Mouse (Mus musculus): ENCODE measurements around the gene Thada.
"Not testable (repeated sequence)": the region's sequence is repeated elsewhere in the genome, so short reads cannot be mapped to it uniquely, and the experiment has no call there.

Gene Thada

DNA sequence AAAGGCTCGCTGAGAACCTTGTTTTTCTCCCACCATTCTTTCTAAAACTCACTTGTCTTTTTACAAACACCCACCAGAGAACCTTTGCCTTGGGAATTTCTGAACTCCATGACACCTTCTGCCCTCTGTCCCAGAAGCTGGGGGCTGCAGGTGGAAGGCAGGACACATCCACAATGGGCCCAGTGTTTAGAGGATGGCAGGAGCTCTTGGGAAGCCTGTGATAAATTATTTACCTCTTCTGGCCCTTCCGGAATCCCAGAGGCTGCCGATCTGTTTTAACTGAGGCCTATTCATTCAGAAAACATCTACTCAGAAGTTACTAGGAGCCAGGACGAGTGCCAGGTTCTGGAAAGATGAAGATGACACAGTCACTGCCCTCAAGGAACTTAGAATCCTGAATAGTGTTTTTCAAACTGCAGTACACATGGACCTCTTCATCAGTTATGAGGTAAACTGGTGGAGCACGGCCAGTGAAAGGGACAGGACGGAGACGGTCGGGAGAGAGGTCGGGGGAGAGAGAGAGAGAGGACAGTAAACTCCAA, 209.7 kb downstream of the Thada start:
- DNase-seq, result no peak

DNA sequence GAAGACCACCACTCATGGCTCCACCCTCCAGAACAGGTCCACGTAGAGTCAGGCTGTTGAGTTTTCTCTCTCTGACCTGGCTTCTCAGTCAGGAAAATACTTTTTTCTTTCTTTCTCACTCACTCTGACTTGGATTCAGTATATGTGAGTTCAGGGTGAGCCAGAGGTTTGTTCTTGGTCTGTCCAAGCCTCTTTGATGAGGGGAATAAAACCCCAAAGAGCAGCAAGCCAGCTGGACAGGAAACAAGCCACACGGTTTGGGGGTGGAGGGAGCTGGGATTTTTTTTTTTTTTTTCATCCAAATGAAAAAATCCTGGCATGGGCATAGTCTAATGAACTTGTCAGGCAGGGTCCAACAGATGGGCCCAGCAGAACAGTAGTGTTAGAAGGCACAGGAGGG, 210.2 kb downstream of the Thada start:
- peak; percentile 55 for DNase-seq

DNA sequence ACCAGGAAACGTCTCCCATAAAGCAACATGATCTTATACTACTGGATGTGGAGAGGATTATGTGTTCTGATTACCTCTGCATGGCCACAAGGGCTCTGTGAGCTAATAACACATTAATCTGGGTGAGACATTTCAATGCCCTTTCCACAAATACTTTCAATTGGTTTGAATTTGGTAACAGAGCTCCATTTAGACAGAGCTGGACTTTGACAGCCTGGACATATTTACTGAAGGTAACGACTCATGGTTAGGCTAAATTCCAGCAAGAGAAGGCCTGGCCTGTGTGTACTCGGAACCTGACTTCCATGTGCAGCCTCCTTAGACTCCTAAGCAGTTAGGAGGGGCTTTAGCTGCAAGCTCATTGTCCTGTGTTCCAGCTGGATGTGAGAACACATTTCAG, 214.6 kb downstream of the Thada start:
- DNase-seq, result no peak

DNA sequence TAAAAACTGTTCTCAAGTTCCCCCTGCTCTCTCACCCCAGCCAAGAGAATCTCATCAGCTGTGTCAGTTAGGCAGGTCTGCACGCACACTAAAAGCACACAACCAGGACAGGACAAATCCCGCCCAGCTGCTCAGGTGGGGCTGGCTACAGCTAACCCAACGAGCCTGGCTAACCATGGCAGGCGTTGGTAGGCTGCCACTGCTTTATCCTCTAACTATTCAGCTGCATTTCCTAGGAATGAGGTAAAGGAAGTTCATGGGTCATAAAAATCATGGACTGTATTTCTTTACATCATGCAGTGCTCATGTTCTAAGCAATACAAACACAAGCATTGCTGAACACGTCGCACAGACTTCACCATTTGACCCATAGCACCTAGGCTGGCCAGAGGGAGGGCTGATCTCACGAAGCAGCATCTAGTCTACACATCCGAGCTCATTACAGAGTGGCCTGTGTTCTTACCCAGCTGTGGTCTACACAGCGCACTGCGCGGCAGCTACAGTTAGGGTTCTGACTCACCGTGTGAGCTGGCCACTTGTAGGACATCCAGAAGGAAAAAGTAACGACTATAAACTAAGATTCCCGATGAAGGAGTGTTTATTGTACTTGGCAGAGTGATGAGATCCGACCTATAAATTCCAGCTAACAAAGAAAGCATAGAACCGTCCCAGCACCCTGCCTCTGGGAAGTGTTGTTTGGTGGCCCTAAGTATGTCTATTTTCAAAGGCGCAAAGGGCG, 221.7 kb downstream of the Thada start:
- no peak for DNase-seq

DNA sequence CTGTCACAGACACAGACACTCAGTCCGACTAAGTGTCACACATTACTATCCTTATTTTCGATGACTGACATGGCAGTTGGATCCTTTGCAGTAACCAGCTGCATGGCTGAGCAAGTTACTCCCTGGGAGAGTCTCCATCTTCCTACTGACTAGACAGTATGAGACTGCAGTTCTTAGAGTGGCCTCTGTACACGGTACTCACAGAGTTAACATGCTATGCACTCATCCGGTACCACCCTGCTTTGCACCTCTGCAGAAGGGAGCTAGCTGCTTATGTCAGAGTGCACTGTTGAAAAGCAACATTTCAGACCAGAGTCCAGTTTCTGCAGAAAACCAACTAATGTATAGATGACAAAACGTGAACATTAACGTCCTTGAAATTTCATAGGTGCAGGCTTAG, 222.2 kb downstream of the Thada start:
- no peak for DNase-seq

DNA sequence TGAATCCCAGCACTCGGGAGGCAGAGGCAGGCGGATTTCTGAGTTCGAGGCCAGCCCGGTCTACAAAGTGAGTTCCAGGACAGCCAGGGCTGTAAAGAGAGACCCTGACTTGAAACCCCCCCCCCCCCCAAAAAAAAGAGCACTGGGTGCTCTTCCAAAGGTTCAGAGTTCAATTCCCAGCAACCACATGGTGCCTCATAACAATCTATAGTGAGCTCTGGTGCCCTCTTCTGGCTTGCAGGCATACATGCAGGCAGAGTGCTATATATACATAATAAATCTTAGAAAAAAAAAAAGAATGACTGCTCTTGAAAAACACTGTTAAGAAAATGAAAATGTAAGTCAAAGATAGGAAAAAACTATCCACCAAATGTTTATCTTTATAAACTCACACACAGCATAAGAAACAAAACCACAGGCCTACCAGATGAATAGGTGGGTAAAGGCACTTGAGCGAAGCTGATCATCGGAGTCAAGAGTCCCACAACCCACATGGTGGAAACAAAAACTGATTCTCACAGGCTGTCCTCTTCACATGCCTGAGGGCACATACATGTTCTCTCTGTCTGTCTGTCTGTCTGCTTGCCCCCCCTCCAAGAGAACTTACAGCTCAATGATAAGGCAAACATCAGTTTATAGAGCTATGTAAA, 224.6 kb downstream of the Thada start:
- no peak for DNase-seq

DNA sequence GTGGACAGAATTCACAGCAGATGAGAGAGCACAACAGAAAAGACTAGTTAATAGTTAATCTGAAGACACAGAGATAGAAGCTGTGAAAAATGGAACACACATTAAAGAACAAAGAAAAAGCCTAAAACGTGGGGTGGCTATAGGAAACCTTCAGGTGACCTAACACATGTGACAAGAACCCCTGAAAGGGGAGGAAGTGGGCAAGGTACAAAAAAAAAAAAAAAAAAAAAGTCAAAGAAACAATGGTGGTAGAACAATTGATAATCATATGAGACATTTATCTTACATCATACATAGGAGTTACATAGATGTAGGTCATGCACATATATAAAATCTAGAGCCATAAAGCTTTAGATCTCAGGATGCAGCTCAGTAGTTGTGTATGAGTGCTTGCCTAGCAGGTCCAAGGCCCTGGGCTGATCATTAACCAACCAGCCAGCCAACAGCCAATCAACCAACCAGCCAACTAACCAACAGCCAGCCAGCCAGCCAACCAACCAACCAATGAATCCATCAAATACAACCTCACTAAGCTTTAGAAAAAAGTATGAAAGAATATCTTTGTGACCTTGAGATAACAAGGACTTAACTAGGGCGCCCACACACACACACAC, 226.2 kb downstream of the Thada start:
- no peak for DNase-seq

DNA sequence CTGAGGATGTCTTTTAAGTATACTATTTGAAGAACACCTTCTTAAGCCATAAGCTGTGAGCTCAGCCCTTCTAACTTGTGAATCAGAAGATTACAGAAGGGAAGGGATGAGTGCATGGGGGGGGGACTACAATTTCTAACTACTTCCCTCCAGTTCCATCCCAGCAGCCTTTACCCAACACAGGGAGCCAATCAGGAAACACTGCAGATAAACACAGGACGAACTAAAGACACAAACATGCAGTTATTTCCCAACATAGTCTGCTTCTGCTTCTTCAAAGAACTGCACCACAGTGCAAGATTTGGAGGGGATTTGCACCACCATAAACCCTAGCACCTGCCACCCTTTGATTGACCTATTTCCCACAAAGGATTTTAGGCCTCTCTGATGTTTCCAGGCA, 227.8 kb downstream of the Thada start:
- no peak for DNase-seq

DNA sequence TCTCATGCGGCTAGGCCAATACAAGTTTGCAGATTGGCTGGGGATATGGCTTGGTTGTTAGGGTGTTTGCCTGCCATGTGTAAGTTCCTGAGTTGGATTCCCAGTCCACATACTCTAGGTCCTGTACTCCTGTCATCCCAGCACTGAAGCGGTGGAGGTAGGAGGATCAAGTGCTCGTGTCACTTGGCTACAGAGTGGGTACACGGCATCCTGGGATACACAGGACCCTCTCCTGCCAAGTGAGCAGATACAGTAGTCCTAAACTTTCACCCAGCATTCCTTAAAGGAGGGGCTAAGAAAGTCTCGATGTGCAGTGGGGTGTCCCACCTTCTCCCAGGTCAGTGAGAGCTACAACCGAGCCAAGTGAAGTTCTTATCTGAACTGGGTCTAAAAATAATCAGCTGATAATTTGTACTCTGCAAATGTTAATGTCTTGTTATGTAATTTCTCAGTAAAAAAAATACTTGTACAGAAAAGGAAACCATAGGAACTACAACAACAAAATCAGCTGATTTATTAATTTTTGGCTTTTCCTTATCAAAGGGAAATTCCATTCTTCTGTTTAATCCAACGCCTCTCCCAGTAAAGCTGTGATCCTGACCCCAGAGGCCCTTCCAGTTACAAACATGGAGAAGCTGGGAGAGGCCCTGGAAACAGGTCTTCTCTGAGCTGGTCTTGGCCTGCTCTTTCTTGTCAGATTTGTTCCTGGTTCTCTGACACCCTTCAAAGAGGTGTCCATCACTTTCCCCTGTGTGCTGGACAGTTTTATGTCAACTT, 229.0 kb downstream of the Thada start:
- peak; percentile 54 for DNase-seq

DNA sequence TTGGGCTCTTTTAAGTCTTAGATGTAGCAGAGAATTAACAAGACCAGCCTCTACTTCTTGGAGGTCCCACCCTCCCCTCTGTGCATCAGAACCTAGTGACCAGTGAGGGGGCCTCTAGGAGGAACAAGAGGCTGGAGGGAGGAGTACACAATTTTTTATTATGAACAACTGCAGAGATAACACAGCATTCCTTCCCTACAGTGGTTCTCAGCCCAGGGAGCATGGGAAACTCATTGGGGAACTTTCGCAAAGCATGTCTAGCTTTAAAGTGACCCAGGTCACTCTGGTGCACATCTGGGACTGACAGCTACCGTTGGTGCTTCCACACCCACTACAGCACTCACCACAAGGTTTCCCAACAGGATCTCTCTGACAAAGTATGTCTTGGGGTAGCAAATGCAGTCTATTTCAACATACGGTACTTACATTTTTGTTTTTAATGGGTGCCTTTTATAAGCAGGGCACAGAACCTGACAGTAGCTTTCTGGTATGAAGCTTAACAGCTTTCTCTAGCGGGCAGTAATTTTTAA, 230.5 kb downstream of the Thada start:
- DNase-seq, result no peak

DNA sequence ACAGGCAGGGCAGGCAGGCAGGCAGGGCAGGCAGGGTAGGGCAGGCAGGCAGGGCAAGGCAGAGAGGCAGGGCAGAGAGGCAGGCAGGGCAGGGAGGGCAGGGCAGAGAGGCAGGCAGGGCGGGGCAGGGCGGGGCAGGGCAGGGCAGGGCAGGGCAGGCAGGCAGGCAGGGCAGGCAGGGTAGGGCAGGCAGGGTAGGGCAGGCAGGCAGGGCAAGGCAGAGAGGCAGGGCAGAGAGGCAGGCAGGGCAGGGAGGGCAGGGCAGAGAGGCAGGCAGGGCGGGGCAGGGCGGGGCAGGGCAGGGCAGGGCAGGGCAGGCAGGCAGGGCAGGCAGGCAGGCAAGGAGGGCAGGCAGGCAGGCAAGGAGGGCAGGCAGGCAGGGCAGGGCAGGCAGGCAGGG, 231.2 kb downstream of the Thada start:
- DNase-seq, result not testable (repeated sequence)

DNA sequence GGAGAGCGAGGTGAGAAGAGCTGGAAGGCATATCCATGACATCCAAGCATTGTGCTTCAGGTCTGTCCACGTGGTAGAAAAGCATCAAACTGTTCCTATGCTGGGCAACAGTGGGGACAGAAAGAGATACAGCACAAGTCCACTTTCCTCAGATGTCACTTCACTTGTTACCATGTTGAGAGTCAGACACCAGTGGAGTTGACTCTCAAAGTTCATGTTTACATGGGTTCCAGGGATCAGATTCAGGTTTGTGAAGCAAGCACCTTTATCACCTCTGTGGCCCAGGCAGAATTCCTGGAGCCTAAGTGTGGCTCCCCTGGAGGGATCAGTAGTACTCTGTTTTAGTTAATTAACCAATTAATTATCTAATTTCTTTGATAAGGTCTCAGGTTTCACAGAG, 232.2 kb downstream of the Thada start:
- DNase-seq, result no peak

DNA sequence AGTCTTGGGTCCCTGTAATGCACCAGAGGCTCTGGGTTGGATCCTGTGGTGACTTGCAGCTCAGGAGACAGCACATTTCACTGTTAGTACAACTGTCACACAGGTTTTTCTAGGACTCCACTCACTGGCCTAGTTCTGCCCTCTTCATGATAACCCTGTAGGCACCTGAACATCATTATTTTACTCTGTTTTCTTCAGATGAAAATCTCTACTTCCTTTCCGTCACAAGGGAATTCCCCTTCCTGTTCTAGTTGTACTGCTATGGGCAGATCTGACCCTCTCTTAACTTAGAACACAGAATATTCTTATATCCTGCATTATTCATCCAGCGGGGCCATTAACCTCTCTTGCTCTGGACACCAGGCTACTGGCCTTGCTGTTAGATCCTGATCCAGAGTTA, 234.6 kb downstream of the Thada start:
- no peak for DNase-seq

DNA sequence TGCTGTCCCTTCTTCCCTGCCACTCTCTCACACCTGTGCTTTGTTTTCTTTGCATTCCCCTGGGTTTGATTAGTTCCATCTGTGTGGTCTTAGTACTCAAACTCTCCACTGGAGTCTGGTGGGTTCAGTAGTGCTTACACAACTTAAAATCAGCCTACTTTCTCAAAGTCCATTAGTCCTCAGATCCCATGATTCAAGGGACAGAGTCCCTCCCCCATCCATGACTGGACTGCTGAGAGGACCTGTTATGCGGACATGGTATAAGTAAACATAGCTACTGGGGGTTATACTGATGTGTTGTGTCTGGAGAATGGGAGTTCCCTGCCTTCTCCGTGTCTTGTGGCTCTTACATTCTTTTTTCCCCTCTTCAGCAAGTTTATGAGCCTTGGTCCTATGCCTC, 237.8 kb downstream of the Thada start:
- no peak for DNase-seq

DNA sequence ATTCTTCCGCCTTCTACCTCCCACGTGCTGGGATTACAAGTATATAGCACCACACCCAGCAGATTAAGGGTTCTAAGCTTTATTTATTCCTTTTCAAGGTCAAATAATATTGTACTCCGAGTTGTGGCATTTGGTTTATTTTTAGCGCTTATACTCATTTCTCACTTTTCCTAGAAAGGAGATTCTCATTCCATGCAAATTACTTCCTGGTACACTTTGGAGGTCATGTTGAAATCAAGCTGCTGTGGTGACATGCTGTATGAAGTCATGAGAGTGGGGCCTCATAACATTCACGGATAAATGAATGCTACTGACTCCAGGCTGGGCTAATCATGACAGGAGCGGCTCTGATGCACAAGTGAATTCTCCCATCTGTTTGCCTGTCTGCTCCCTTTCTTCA, 239.3 kb downstream of the Thada start:
- no peak for DNase-seq

DNA sequence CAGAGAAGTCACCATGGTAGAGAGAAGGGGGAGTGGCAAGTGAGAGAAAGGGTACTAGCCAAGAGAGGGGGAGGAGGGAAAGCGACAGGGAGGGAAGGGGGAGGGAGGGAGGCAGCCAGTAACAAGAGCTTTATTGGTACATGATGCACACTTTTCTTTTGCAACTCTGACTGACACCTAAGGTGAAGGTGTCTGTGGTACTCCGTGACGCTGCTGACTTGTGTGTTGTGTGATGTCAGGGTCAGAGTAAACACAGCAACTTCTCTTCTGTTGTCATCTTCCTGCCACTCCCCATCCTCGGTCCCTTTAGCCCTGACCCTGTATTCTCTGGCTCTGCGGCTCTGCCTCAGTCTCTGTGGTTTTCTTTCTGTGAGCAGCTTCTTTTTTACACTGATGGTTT, 239.8 kb downstream of the Thada start:
- DNase-seq, result no peak

DNA sequence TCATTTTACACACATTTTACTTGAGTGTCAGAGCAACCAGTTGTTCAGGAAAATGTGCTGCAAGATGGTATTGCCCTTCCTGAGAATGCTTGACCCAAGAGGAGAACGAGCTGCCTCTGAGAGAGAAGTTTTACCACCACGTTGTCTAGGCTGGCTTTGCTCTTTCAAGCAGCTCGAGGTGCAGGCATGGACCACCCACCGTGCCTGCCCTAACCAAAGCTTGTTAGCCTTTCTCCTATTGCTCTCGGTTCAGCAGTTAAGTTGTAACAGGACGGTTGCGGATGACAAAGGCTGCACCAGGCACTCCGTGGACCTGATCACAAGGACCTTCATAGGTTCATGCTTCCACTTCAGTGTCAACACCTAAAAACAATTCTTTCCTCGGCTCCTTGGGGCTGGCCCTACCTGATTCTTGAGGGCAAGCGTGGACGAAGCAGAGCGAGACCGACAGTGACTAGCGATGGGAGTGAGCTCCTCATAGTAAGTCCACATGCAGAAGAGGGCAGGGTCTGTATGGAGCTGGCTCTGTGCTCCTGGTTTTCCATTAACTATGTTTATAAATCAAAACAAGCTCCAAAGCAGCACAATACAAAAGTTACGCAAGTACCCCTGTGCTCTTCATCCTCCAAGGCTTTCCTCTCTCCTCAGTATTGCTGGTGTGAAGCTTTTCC, 241.7 kb downstream of the Thada start:
- DNase-seq, result no peak

DNA sequence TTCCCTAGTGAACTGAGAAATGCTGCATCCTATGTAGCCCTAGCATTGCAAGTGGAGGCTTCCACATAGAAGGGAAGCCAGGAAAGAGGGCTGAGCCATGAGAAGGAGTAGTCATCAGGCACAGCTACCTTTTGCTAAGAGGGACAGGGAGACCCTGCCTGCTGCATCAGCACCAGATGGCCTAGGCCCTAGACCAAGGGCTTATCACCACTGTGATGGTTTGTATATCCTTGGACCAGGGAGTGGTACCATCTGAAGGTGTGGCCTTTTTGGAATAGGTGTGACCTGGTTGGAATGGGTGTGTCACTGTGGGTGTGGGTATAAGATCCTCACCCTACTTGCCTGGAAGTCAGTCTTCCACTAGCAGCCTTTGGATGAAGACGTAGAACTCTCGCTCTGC, 247.2 kb downstream of the Thada start:
- DNase-seq, result not testable (repeated sequence)

DNA sequence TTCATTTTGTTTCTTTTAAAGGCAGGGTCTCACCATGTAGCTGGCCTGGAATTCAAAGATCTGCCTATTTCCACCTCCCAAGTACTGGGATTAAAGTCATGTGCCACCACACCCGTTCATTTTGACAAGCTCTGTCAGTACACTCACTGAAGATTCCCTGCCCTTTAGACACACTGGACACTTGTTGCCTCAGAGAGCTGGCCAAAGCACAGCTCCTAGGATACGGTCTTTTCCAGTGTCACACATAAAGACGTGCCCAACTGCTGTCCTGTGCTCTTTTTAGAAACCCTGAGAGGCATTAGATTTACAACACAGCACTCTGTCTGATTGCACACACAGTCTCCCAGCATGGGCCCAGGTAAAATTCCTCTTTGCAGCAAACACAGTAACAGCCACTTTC, 248.3 kb downstream of the Thada start:
- no peak for DNase-seq

DNA sequence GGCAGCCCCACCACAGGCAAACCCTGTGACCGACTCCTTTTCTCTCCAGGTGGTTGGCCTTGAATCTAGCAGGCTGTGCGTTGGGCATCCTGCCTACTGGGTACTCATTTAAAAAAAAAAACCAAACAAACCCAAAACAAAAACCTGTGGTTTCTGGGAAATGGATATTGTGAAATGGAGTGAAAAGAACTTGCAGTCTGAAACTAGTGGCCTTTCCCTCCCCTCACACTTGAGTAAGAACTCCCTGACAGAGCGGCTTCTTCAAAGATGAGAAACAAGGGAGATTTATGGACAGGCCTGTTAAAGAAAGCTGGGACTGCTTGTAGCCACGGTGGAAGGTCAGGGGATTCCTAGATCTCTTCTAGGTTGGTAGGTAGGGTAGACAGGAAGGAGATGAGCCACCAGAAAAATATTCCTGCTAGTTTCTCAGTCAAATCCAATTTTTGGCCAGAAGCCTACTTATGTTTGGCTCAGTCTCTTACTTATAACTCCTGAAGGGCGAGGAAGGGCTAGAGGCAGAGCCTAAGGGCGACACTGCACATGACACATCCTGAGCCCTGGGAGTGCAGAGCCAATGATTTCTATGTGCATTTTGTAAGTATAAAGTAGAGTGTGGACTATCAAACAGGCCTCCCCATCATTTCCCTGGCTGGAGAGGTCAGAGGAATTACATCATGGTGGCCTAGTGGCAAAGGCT, 250.6 kb downstream of the Thada start:
- no peak for DNase-seq

DNA sequence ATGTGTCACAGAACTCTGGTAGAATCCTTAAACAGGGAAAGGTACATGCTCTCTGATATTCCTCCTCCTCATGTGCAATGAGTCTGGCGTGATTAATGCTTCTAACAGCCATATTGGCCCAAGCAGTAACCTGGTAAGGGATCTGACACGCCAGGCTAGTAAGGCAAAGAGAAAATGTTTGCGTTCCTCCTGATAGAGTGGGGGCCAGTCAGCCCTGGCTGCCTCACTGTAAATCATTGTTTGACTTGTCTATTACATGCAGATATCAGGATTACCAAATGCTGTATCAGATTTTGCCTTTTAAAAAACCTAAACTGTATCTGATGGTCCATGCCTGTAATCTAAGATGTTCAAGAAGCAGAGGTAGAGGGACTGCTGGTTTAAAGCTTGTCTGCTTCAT, 252.5 kb downstream of the Thada start:
- DNase-seq, result no peak

DNA sequence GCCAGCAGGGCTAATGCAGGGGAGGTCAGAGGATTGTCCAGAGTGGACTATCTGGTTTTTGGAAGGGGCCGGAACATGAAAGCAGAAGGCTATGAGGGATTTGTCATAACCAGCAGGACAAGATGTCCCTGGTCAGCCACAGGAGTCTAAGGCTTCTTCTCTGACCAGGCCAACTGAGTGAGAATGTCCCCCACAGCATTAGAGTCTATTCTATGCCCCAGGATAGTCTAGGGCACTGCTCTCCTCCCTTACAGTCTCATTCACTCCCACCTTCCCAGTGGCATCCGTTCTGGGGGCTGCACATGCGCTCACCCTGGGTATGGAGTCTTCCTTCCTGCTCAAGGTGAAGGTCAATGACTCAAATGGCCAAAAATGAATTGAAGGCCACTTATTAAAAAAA, 258.4 kb downstream of the Thada start:
- DNase-seq, result no peak

All from lung, postnatal 10 days (tissue).